Mouse (Mus musculus) kidney, embryonic 15.5 days (tissue): ENCODE measurements around the gene Ccdc62. TPM values are rescaled to one million over a fixed set of nuclear protein-coding genes. Genes with fewer than 3 reads are reported as not detected.
A peak's percentile ranks its signal among the peaks of the same experiment; 100 is the strongest.

Experiments used
- ATAC-seq: fragments of 200-750 bp; cut with Nextera tagmentation; replicated peaks from 2 replicates; pipeline ENCODE4 v1.8.0; 2017; ENCODE audit warnings: moderate TSS enrichment; ENCODE audit not compliant: low FRiP score
- H3K27ac ChIP-seq: fragments of 300-500 bp; sonication (generic); 2 replicates; pipeline ENCODE4 v1.5.1; 2015; ENCODE audit warnings: mild to moderate bottlenecking, inconsistent platforms
- H3K27me3 ChIP-seq: fragments of 300-500 bp; sonication (generic); 2 replicates; pipeline ENCODE4 v1.6.1; 2015; ENCODE audit warnings: inconsistent platforms
- H3K36me3 ChIP-seq: fragments of 300-500 bp; sonication (generic); 2 replicates; pipeline ENCODE4 v1.6.1; 2015; ENCODE audit warnings: inconsistent platforms
- H3K4me1 ChIP-seq: fragments of 300-500 bp; sonication (generic); 2 replicates; pipeline ENCODE4 v1.6.1; 2015; ENCODE audit warnings: inconsistent platforms
- H3K4me2 ChIP-seq: fragments of 300-500 bp; sonication (generic); 2 replicates; pipeline ENCODE4 v1.6.1; 2015; ENCODE audit warnings: moderate library complexity, mild to moderate bottlenecking, inconsistent platforms
- H3K4me3 ChIP-seq: fragments of 300-500 bp; sonication (generic); replicated peaks from 2 replicates; pipeline ENCODE4 v1.5.1; 2015; ENCODE audit warnings: mild to moderate bottlenecking, inconsistent platforms
- H3K9ac ChIP-seq: fragments of 300-500 bp; sonication (generic); 2 replicates; pipeline ENCODE4 v1.6.1; 2015; ENCODE audit warnings: mild to moderate bottlenecking, inconsistent platforms
- H3K9me3 ChIP-seq: fragments of 300-500 bp; sonication (generic); replicated peaks from 2 replicates; pipeline ENCODE4 v1.6.1; 2016; ENCODE audit warnings: inconsistent platforms
- WGBS: fragments of 180-500 bp; shearing (Covaris S2); methylation state at CpG from one replicate; pipeline ENCODE4 v1.1.7; 2015; ENCODE audit warnings: mixed read lengths; 5-methylcytosine and 5-hydroxymethylcytosine counted together
- polyA plus RNA-seq: library from polyadenylated mRNA; unstranded; fragments of >200 nt; fragmentation: Nextera tagmentation; extraction: Ambion mirVana; gene quantifications from 2 replicates; pipeline ENCODE4 v1.2.1, GENCODE M21; 2015

The Ccdc62 gene
- polyA plus RNA-seq, 1 experiment from 2014 or later: 6.9 TPM

DNA sequence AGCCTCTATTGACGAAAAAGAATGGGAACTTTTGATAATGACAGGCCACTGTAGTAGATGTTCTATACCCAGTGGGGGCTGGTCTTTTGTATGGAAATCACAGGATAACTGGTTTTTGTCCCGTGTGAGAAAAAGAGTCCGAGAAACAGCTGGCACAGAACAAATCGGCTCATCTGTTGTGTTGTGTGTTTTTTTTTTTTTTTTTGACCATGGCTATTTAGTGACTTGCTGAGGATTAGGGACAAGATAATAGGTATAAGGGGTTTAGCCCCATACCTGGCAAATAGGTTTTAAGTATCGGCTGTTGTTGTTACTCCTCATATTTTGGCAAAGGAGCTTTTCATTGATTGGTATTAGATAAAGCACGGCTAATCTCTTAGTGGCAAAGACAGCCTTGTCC, 42.0 kb downstream of the Ccdc62 start:
- Histone ChIP-seq H3K4me1 (peaks cover 45% of the 10 kb centered on the region), H3K9me3 (no peaks in the 10 kb centered on the region), H3K4me2 (no peak overlapping the region), H3K4me3 (no peak overlapping the region), H3K36me3 (no peaks in the 10 kb centered on the region), H3K27ac (no peak overlapping the region), H3K9ac (no peak overlapping the region), H3K27me3 (peaks cover 2% of the 10 kb centered on the region; the same call in 1 of the 2 replicates)
- 77% methylated on average over 6 of the region's 6 CpGs for WGBS
- ATAC-seq: no peak

DNA sequence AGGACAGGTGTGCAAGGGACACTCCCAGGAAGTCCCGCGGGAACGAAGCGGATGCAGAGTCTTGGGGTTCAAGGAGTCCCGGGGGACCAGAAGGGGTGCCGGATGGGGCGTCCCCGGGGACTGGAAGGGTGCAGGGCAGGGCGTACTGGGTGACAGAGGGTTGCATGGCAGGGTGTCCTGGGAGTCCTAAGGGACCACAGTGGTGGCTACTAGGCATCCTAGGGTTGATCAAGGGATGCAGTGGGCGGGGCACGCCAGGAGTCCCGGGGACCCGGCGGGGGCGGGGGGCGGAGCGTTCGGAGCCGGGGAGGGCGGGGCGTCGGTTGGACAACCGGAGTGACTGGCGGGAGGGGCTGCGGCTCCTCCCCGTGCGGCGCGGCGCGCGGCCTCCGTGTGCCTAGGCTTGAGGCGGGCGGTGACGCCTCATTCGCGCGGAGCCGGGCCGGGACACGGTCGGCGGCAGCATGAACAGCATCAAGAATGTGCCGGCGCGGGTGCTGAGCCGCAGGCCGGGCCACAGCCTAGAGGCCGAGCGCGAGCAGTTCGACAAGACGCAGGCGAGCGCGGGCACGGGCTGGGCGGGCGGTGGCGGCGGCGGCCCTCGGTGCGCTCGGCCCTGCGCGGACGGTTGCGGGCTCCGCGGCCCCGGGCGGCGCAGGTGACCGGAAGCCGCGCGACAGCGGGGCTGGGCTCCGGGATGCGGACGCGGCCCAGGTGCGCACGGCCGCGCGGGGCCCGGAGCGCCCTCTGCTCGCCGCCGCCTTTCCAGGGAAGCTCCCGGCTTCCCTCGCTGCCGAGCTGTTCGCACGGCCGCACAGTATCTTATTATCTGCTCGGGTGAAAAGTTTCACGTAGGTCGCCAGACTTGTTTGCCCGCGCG, 43.1 kb downstream of the Ccdc62 start, which contains the start of gene Hip1r:
TSS of gene Hip1r (plus strand) at position 330 of the 880 bp plus-strand sequence.
- WGBS: under 1% methylated on average over 93 of the region's 106 CpGs

DNA sequence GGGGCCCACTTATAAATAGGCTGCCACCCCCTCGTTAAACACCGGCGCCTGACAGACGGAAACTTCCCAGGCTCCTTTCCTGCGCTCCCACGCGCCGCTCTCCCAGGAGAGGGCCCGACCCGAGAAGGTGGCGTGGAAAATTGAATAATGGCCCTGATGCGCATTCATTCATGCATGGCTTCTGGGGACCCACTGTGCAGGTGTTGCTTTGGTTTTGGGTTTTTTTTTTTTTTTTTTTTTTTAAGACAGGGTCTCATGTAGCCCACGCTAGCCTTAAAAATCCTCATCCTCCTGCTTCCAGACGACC, 43.7 kb downstream of the Ccdc62 start:
- H3K27ac ChIP-seq: peak overlapping the region; percentile 72

More for the DNA sequence above, 43.1 kb downstream of the Ccdc62 start, which contains the start of gene Hip1r:
- Histone ChIP-seq H3K4me1 (peaks cover 56% of the 10 kb centered on the region), H3K9me3 (no peaks in the 10 kb centered on the region), H3K4me3 (peak within 1 kb of the TSS; percentile 79), H3K4me2 (peak within 1 kb of the TSS; percentile 92), H3K27me3 (peaks cover 2% of the 10 kb centered on the region; the same call in 1 of the 2 replicates), H3K36me3 (no peaks in the 10 kb centered on the region), H3K27ac (peak within 1 kb of the TSS; percentile 83), H3K9ac (peak within 1 kb of the TSS; percentile 73)
- ATAC-seq: peak; percentile 77

DNA sequence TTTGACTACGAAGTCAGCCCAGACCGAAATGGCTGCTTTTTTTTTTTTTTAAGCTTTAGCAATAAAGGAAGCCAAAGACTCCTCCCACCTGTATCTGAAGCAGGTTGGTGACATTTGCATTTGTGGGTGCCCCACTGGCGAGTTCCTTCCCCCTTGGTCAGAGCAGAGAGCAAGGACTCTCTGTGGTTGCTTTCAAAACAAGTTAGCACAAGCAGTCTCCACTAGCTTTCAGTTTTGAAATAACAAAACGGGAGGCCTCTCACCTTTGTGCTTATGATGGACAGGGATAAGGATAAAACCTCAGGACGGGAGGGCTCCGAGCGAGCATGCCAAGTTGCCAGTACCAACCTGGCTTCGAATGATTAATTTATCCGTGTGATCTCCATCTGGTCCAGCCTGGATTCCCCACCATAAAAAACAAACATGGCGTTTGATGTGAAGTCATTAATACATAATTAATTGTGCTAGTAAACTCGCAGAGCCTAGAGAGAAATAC, 44.2 kb downstream of the Ccdc62 start:
- 0 out of 2 replicates have a peak overlapping the region, but pooled peaks have one; percentile 12 for H3K9ac ChIP-seq
- H3K9me3 ChIP-seq: no peaks in the 10 kb centered on the region
- H3K27me3 ChIP-seq: peaks cover 2% of the 10 kb centered on the region; the same call in 1 of the 2 replicates
- peak overlapping the region; percentile 79 for H3K4me3 ChIP-seq
- H3K27ac ChIP-seq: peak overlapping the region; percentile 83
- no peak for ATAC-seq
- peak overlapping the region; percentile 92 for H3K4me2 ChIP-seq
- H3K4me1 ChIP-seq: peaks cover 57% of the 10 kb centered on the region
- WGBS: 14% methylated on average over 11 of the region's 11 CpGs
- H3K36me3 ChIP-seq: no peaks in the 10 kb centered on the region

More for the DNA sequence above, 43.7 kb downstream of the Ccdc62 start:
- no peak for ATAC-seq
- Histone ChIP-seq H3K27me3 (peaks cover 2% of the 10 kb centered on the region; the same call in 1 of the 2 replicates), H3K9me3 (no peaks in the 10 kb centered on the region), H3K4me3 (peak overlapping the region; percentile 79), H3K36me3 (no peaks in the 10 kb centered on the region), H3K9ac (peak overlapping the region; percentile 73), H3K4me2 (peak overlapping the region; percentile 92), H3K4me1 (peaks cover 56% of the 10 kb centered on the region)
- under 1% methylated on average over 14 of the region's 14 CpGs for WGBS

DNA sequence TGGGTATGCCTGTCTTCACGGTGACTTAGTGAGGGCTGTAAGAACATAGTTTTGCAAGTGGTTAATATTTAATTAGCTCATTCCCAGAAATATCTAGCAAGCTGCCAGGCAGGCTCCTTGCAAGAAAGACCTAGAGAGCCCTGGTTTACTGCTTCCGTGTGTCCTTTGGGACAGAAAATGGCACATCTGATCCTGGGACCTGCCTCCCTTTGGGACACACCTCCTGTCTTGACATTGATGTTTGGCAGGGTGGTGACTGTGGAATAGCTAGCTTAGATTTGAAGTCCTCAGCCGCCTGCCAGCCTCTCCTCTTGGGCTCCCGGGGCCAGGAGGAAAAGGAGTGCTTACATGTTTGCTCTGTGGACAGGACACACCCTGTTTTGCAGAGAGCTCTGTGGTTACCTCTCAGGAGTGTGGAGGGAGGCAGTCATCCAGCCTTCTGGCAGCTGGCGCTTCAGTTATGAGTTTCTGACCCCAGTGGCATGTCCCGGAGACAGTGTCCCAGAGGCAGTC, 45.2 kb downstream of the Ccdc62 start:
- no peak; the same call in 1 of the 2 replicates for ATAC-seq
- H3K36me3 ChIP-seq: no peaks in the 10 kb centered on the region
- no peaks in the 10 kb centered on the region for H3K9me3 ChIP-seq
- peaks cover 65% of the 10 kb centered on the region for H3K4me1 ChIP-seq
- peaks cover 2% of the 10 kb centered on the region; the same call in 1 of the 2 replicates for H3K27me3 ChIP-seq
- peak overlapping the region; percentile 92 for H3K4me2 ChIP-seq
- 50% methylated on average over 6 of the region's 6 CpGs for WGBS
- peak overlapping the region; percentile 83 for H3K27ac ChIP-seq
- no peak overlapping the region for H3K4me3 ChIP-seq
- H3K9ac ChIP-seq: no peak overlapping the region

DNA sequence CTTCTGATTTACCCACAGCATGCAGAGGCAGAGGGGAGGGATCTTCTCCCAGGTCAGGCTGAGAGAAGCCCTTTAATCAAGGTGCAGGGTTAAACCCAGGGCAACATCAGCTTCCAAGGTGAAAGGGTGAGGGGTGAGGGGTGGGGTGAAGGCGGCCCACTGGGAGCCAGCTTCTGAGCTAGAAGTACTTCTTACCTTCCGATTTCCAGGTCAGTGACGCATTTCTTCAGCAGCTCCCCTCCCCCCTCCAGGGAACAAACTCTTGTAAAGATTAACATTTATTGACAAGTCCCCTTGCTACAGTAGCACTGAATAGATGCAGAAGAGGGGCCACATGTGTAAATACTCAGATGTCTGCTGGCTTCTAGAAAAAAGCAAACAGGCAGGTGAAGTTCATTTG, 46.8 kb downstream of the Ccdc62 start:
- ATAC-seq: no peak
- Histone ChIP-seq H3K9ac (no peak overlapping the region), H3K4me3 (no peak overlapping the region), H3K4me2 (peak overlapping the region; percentile 34; the same call in 1 of the 2 replicates), H3K36me3 (no peaks in the 10 kb centered on the region), H3K9me3 (no peaks in the 10 kb centered on the region), H3K27ac (peak overlapping the region; percentile 83), H3K27me3 (peaks cover 2% of the 10 kb centered on the region; the same call in 1 of the 2 replicates), H3K4me1 (peaks cover 71% of the 10 kb centered on the region)
- WGBS: 47% methylated on average over 3 of the region's 3 CpGs

DNA sequence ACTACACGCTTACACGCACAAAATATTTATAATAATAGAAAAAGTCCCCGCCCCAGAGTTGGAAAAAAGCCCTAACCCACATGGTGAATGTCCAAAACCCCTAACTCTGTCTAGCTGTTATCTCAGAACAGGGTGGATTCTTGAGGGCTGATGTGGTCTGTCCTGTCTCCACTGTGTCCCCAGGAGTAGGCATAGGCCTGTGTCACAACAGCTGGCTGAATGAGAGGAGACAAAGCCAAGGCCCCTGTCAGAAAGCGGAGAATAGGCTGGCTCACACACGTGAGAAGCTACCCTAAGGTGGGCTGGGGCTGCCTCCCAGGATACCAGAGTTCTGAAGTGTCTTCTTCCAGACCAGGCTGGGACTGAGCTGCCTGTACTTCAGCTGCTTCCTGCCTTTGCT, 47.7 kb downstream of the Ccdc62 start:
- H3K27me3 ChIP-seq: 0 out of 2 replicates have a peak, but pooled peaks cover 2% of the 10 kb centered on the region
- H3K4me3 ChIP-seq: no peak overlapping the region
- H3K4me1 ChIP-seq: peaks cover 74% of the 10 kb centered on the region
- no peak overlapping the region for H3K4me2 ChIP-seq
- no peaks in the 10 kb centered on the region for H3K36me3 ChIP-seq
- WGBS: 81% methylated on average over 5 of the region's 5 CpGs
- H3K9ac ChIP-seq: no peak overlapping the region
- no peak for ATAC-seq
- no peaks in the 10 kb centered on the region for H3K9me3 ChIP-seq
- no peak overlapping the region for H3K27ac ChIP-seq

DNA sequence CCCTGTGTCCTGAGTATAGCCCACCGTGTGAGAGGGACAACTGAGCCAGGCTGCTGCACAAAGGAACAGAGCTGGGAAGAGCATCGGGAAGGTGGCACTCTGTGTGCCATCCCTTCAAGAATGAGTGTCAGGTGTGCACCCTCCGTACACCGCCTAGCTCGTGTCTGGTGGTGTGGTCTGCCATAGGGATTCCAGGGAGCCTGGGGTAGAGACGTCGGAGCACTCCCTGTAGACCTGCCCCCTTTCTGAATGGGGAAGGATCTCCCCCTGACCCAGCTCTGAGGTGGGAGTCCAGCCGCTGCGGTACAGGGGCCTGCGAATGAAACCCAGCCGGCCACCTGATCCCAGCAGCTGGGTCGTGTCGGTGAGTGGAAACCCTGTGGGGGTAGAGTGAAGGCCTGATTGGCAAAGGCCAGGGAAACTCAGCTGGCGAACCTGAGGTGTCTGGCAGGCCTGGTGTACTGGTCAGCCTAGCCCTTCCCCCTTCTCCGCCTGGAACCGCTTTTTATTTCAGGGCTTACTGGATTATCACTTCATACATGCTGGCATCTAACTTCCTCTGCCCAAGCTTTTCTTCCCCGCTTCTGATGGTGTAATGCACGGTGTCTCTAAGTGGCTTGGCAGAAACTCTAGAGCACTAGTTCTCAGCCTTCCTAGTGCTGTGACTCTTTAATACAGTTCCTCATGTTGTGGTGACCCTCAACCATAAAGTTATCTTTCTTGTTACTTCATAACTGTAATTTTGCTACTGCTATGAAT, 48.9 kb downstream of the Ccdc62 start:
- H3K4me2 ChIP-seq: no peak overlapping the region
- H3K27me3 ChIP-seq: 0 out of 2 replicates have a peak, but pooled peaks cover 2% of the 10 kb centered on the region
- ATAC-seq: no peak
- peak overlapping the region; percentile 56; the same call in 1 of the 2 replicates for H3K27ac ChIP-seq
- peaks cover 71% of the 10 kb centered on the region for H3K4me1 ChIP-seq
- 61% methylated on average over 18 of the region's 18 CpGs for WGBS
- no peak overlapping the region for H3K4me3 ChIP-seq
- no peaks in the 10 kb centered on the region for H3K36me3 ChIP-seq
- no peak overlapping the region for H3K9ac ChIP-seq
- no peaks in the 10 kb centered on the region for H3K9me3 ChIP-seq

DNA sequence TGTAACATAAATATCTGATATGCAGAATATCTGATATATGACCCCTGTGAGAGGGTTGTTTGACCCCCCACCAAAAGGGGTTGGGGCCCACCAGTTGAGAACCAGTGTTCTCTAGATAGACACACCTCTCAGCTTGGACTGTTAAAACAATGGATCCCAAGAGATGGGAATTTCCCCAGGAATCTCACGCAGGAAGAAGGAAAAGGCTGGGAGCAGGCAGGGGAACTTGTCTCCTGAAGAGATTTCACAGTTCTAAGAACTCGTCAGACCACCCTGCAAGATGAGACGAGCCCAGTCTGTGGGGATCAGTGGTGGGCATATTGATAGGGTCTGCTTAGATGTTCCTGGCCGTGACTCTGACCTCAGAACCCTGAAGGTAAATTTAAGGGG, 49.5 kb downstream of the Ccdc62 start:
- Histone ChIP-seq H3K27ac (peak overlapping the region; percentile 56), H3K4me2 (no peak overlapping the region), H3K9ac (no peak overlapping the region), H3K4me3 (no peak overlapping the region), H3K4me1 (peaks cover 71% of the 10 kb centered on the region), H3K9me3 (no peaks in the 10 kb centered on the region), H3K36me3 (no peaks in the 10 kb centered on the region), H3K27me3 (0 out of 2 replicates have a peak, but pooled peaks cover under 1% of the 10 kb centered on the region)
- no peak for ATAC-seq
- WGBS: 62% methylated on average over 4 of the region's 4 CpGs

DNA sequence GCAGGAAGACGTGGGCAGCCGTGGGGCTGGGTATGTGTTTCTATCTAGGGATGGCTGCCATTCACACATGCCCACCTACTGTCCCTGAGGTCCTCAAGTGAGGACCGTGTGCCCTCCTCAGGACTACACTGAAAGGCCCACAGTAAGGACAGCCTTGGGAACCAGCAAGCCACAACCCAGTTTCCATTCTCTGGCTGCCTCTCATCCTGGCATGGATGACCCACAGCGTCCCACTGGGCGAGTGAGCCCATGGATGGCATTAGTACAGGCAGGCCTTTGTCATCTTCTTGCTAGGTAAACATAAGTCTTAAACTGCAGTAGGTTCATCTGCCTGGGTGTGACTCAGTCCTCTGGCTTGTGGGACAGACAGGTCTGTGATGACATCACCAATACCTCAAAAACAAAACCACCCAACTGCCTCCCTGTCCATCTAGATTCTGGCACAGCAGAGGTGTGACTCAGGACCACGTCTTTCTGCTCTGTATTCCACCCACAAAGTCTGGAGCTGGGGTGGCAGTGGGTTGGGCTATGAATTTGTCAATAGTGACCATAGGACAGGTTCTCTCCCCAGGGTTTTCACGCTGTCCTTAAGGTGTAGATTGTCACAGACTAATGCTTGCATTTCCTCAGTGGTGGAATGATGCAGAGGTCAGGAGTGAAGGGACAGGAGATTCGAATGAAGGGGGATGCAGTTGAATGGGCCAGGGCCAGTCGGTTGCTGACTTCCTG, 50.2 kb downstream of the Ccdc62 start:
- H3K9ac ChIP-seq: no peak overlapping the region
- no peak for ATAC-seq
- no peaks in the 10 kb centered on the region for H3K36me3 ChIP-seq
- no peak overlapping the region for H3K4me3 ChIP-seq
- no peak overlapping the region for H3K4me2 ChIP-seq
- no peaks in the 10 kb centered on the region for H3K9me3 ChIP-seq
- peaks cover 71% of the 10 kb centered on the region for H3K4me1 ChIP-seq
- WGBS: 70% methylated on average over 9 of the region's 9 CpGs
- peak overlapping the region; percentile 56; the same call in 1 of the 2 replicates for H3K27ac ChIP-seq
- no peaks in the 10 kb centered on the region for H3K27me3 ChIP-seq

DNA sequence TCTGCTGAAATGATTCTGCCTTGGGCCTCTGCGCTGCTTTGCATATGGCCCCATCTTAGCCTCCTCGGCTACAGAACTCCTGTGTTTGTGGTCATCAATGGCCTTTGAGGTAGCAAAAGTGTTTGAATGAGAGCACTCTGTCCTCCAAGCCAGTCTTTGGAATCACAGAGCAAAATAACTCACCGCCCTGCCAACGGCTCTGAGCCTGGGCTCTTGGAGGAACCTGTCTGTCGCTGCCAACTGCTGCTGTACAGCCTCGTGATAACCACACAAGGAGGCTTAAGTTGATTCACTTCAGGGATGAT, 50.7 kb downstream of the Ccdc62 start:
- Histone ChIP-seq H3K27me3 (no peaks in the 10 kb centered on the region), H3K9me3 (no peaks in the 10 kb centered on the region), H3K4me1 (peaks cover 70% of the 10 kb centered on the region), H3K4me3 (no peak overlapping the region), H3K4me2 (no peak overlapping the region), H3K9ac (no peak overlapping the region), H3K36me3 (no peaks in the 10 kb centered on the region), H3K27ac (no peak overlapping the region)
- WGBS: 79% methylated on average over 6 of the region's 6 CpGs
- no peak for ATAC-seq
